Mouse (Mus musculus) kidney, embryonic 14.5 days (tissue): ENCODE measurements at regions not wholly inside any gene's neighbourhood (a gene's known extent, or its start where the extent isn't known, plus 50 kb on each side); places are given as distances from the start of the nearest gene placed in this dataset.
A peak's percentile ranks its signal among the peaks of the same experiment; 100 is the strongest.

Experiments
- ATAC-seq: fragments of 200-750 bp; cut with Nextera tagmentation; 2 replicates; pipeline ENCODE4 v1.8.0; 2017; ENCODE audit warnings: moderate number of reproducible peaks, mild to moderate bottlenecking, moderate TSS enrichment, moderate library complexity; ENCODE audit not compliant: low FRiP score, low TSS enrichment
- H3K27ac ChIP-seq: fragments of 300-500 bp; sonication (generic); 2 replicates; pipeline ENCODE4 v1.5.1; 2014; ENCODE audit warnings: low read depth, mild to moderate bottlenecking, low read length, moderate library complexity, mixed read lengths
- H3K27me3 ChIP-seq: fragments of 300-500 bp; sonication (generic); 2 replicates; pipeline ENCODE4 v1.6.1; 2014; ENCODE audit warnings: mild to moderate bottlenecking, low read length; ENCODE audit not compliant: control insufficient read depth, insufficient read depth
- H3K36me3 ChIP-seq: fragments of 300-500 bp; sonication (generic); 2 replicates; pipeline ENCODE4 v1.6.1; 2014; ENCODE audit warnings: low read length, mixed read lengths; ENCODE audit not compliant: control insufficient read depth, insufficient read depth
- H3K4me1 ChIP-seq: fragments of 300-500 bp; sonication (generic); 2 replicates; pipeline ENCODE4 v1.6.1; 2014; ENCODE audit warnings: low read length, mixed read lengths; ENCODE audit not compliant: control insufficient read depth, insufficient read depth
- H3K4me2 ChIP-seq: fragments of 300-500 bp; sonication (generic); replicated peaks from 2 replicates; pipeline ENCODE4 v1.6.1; 2014; ENCODE audit warnings: low read depth, mild to moderate bottlenecking, low read length
- H3K4me3 ChIP-seq: fragments of 300-500 bp; sonication (generic); 2 replicates; pipeline ENCODE4 v1.5.1; 2014; ENCODE audit warnings: mild to moderate bottlenecking, low read length
- H3K9ac ChIP-seq: fragments of 300-500 bp; sonication (generic); 2 replicates; pipeline ENCODE4 v1.6.1; 2014; ENCODE audit warnings: low read depth, mild to moderate bottlenecking, low read length, moderate library complexity
- H3K9me3 ChIP-seq: fragments of 300-500 bp; sonication (generic); 2 replicates; pipeline ENCODE4 v1.6.1; 2016; ENCODE audit warnings: low read length; ENCODE audit not compliant: control insufficient read depth
- WGBS: fragments of 180-500 bp; shearing (Covaris S2); extraction: QIAGEN DNeasy Blood & Tissue Kit; methylation state at CpG from one replicate; pipeline ENCODE4 v1.1.7; 2014; 5-methylcytosine and 5-hydroxymethylcytosine counted together

- WGBS = 61% methylated on average over 3 of the region's 3 CpGs
- no peak overlapping the region for H3K4me2 ChIP-seq
- peak; percentile 32; the same call in 1 of the 2 replicates for ATAC-seq
- no peaks in the 10 kb centered on the region for H3K9me3 ChIP-seq
- H3K36me3 ChIP-seq = no peaks in the 10 kb centered on the region
- H3K4me3 ChIP-seq = no peak overlapping the region
- no peaks in the 10 kb centered on the region for H3K27me3 ChIP-seq
- peak overlapping the region; percentile 20; the same call in 1 of the 2 replicates for H3K27ac ChIP-seq
- H3K9ac ChIP-seq = no peak overlapping the region
- no peaks in the 10 kb centered on the region for H3K4me1 ChIP-seq
Measured at GRCm38 (mm10) chr12:88652001-88652719, 70.5 kb upstream of the Nrxn3 start.
